Mouse (Mus musculus) CH12.LX (cell line): ENCODE results near the gene Fam107b.

Experiments
- CHD2 ChIP-seq: IDR thresholded peaks from 2 replicates; pipeline ENCODE4 v1.6.1; 2011; ENCODE audit warnings: low read length, improper control_type of control experiment
- CTCF ChIP-seq, 2 experiments: IDR thresholded peaks in 1 of 2; conservative IDR thresholded peaks in 1 of 2; 2 replicates each; pipeline ENCODE4 v1.5.1; 2011 to 2012; ENCODE audit warnings: low read depth in 2 of 2, low read length in 2 of 2, improper control_type of control experiment in 1 of 2, inconsistent platforms in 1 of 2, mild to moderate bottlenecking in 1 of 2, moderate library complexity in 1 of 2
- E2F4 ChIP-seq: IDR thresholded peaks from 2 replicates; pipeline ENCODE4 v1.6.1; 2011; ENCODE audit warnings: low read depth, low read length, improper control_type of control experiment; ENCODE audit not compliant: insufficient replicate concordance
- ELF1 ChIP-seq: IDR thresholded peaks from 2 replicates; pipeline ENCODE4 v1.6.1; 2014; ENCODE audit warnings: low read depth, mild to moderate bottlenecking, inconsistent platforms, low read length, improper control_type of control experiment
- EP300 ChIP-seq: IDR thresholded peaks from 2 replicates; pipeline ENCODE4 v1.6.1; 2011; ENCODE audit warnings: low read length, improper control_type of control experiment
- HCFC1 ChIP-seq: IDR thresholded peaks from 2 replicates; pipeline ENCODE4 v1.6.1; 2012; ENCODE audit warnings: low read depth, mild to moderate bottlenecking, inconsistent platforms, low read length, improper control_type of control experiment
- KAT2A ChIP-seq: IDR thresholded peaks from 2 replicates; pipeline ENCODE4 v1.6.1; 2012; ENCODE audit warnings: low read length, improper control_type of control experiment, inconsistent platforms; ENCODE audit not compliant: insufficient replicate concordance
- MAZ ChIP-seq: IDR thresholded peaks from 2 replicates; pipeline ENCODE4 v1.6.1; 2012; ENCODE audit warnings: low read depth, mild to moderate bottlenecking, inconsistent platforms, low read length, improper control_type of control experiment, moderate library complexity
- PAX5 ChIP-seq: IDR thresholded peaks from 2 replicates; pipeline ENCODE4 v1.6.1; 2012; ENCODE audit warnings: low read length, inconsistent platforms, mixed read lengths
- POLR2A ChIP-seq: IDR thresholded peaks from 2 replicates; pipeline ENCODE4 v1.6.1; 2011; ENCODE audit warnings: low read depth, mild to moderate bottlenecking, improper control_type of control experiment, low read length
- UBTF ChIP-seq: IDR thresholded peaks from 2 replicates; pipeline ENCODE4 v1.6.1; 2012; ENCODE audit warnings: low read depth, mild to moderate bottlenecking, inconsistent platforms, low read length, improper control_type of control experiment, moderate library complexity
- ZC3H11A ChIP-seq: IDR thresholded peaks from 2 replicates; pipeline ENCODE4 v1.6.1; 2012; ENCODE audit warnings: low read depth, mild to moderate bottlenecking, inconsistent platforms, low read length, improper control_type of control experiment
- ZMIZ1 ChIP-seq: IDR thresholded peaks from 2 replicates; pipeline ENCODE4 v1.6.1; 2012; ENCODE audit warnings: low read depth, mild to moderate bottlenecking, inconsistent platforms, low read length, improper control_type of control experiment

DNA sequence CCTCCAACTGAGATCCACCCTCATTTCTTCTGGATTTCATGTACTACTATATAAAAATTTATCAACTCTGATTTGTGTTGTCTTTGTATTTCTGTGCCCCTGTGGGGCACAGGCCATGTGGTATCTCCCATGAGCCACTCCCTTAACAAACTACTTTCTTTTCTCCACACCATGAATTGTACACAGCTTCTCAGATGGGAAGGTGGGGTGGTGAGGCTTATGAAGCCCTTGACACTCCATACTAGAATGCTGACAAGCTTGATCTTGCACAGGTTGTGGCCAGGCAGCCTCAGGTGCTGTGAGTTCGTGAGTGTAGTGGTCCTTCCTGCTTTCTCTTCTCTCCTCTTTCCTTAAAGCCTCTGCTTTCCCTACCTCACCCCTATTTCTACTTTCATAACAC lies 6.9 kb downstream of the Fam107b start:
- TF ChIP-seq EP300 (no peak), PAX5 (no peak), CTCF (conservative IDR thresholded peaks at IDR 0.05 in 1 of 2, IDR thresholded peaks at IDR 0.05 in 1 of 2; ENCODE audit: low read depth in 2 of 2, low read length in 2 of 2) (no peak), POLR2A (no peak), CHD2 (no peak), ZMIZ1 (no peak), ZC3H11A (no peak), UBTF (no peak), MAZ (no peak), E2F4 (no peak), KAT2A (no peak), HCFC1 (no peak), ELF1 (no peak)
